Mouse (Mus musculus): ENCODE results near the gene Ptgfrn. TPM values are rescaled to one million over a fixed set of nuclear protein-coding genes. Genes with fewer than 3 reads are reported as not detected.

Ptgfrn gene
- total and polyA plus RNA-seq, 3 experiments: 18.5 to 25.1 (median 19.4) TPM

- H3K27me3 ChIP-seq (ENCODE audit: control insufficient read depth, insufficient read depth, low read length): no peaks in the 10 kb centered on the region
- WGBS: 83% methylated on average over 9 of the region's 9 CpGs
- intact Hi-C loops (cut with DNase I): loop anchor here (5.0 kb wide), 1 partner anchor 112 kb away; no protein-coding TSS in a partner anchor
Observed at GRCm38 (mm10) chr3:101049997-101050396, 60.1 kb downstream of the Ptgfrn start.

GRCm38 (mm10) chr3:101048781-101049180 is 61.3 kb downstream of the Ptgfrn start:
- WGBS: 83% methylated on average over 2 of the region's 2 CpGs
- no peak overlapping the region for H3K4me3 ChIP-seq
- TF ChIP-seq POLR2A (IDR thresholded peaks at IDR 0.05; ENCODE audit: insufficient read depth, low read depth, low read length) (no peak), CTCF (IDR thresholded peaks at IDR 0.05) (no peak), EP300 (IDR thresholded peaks at IDR 0.05; ENCODE audit: insufficient read depth, low read depth, low read length) (no peak)
- H3K4me1 ChIP-seq (ENCODE audit: control insufficient read depth, insufficient read depth, low read length): peaks cover 10% of the 10 kb centered on the region
- no peaks in the 10 kb centered on the region for H3K79me2 ChIP-seq (replicated peaks; ENCODE audit: control insufficient read depth, insufficient read depth, low read length)
- no peaks in the 10 kb centered on the region for H3K27me3 ChIP-seq (ENCODE audit: control insufficient read depth, insufficient read depth, low read length)
- H3K9ac ChIP-seq (ENCODE audit: low read depth, low read length): no peak overlapping the region
- H3K27ac ChIP-seq: no peak overlapping the region
- no peak for DNase-seq
- no peaks in the 10 kb centered on the region for H3K36me3 ChIP-seq (ENCODE audit: control insufficient read depth, insufficient read depth, low read length)
- intact Hi-C loops (cut with DNase I): loop anchor here (5.0 kb wide), 1 partner anchor 114 kb away; no protein-coding TSS in a partner anchor

More at GRCm38 (mm10) chr3:101049997-101050396, 60.1 kb downstream of the Ptgfrn start:
- H3K36me3 ChIP-seq (ENCODE audit: control insufficient read depth, insufficient read depth, low read length): no peaks in the 10 kb centered on the region
- H3K79me2 ChIP-seq (replicated peaks; ENCODE audit: control insufficient read depth, insufficient read depth, low read length): no peaks in the 10 kb centered on the region
- H3K9ac ChIP-seq (ENCODE audit: low read depth, low read length): no peak overlapping the region
- no peak for DNase-seq
- TF ChIP-seq EP300 (IDR thresholded peaks at IDR 0.05; ENCODE audit: insufficient read depth, low read depth, low read length) (no peak), CTCF (IDR thresholded peaks at IDR 0.05) (no peak), POLR2A (IDR thresholded peaks at IDR 0.05; ENCODE audit: insufficient read depth, low read depth, low read length) (no peak)
- no peak overlapping the region for H3K4me3 ChIP-seq
- H3K4me1 ChIP-seq (ENCODE audit: control insufficient read depth, insufficient read depth, low read length): peaks cover 10% of the 10 kb centered on the region
- no peak overlapping the region for H3K27ac ChIP-seq

- intact Hi-C loops (cut with DNase I): loop anchor here (5.0 kb wide), 1 partner anchor 115 kb away; no protein-coding TSS in a partner anchor
- H3K4me3 ChIP-seq: no peak overlapping the region
- no peaks in the 10 kb centered on the region for H3K27me3 ChIP-seq (ENCODE audit: control insufficient read depth, insufficient read depth, low read length)
- 71% methylated on average over 15 of the region's 15 CpGs for WGBS
- no peak for TF ChIP-seq EP300 (IDR thresholded peaks at IDR 0.05; ENCODE audit: insufficient read depth, low read depth, low read length)
- no peak for TF ChIP-seq CTCF (IDR thresholded peaks at IDR 0.05)
- TF ChIP-seq POLR2A (IDR thresholded peaks at IDR 0.05; ENCODE audit: insufficient read depth, low read depth, low read length): no peak
- peaks cover 10% of the 10 kb centered on the region for H3K4me1 ChIP-seq (ENCODE audit: control insufficient read depth, insufficient read depth, low read length)
- no peak overlapping the region for H3K9ac ChIP-seq (ENCODE audit: low read depth, low read length)
- H3K27ac ChIP-seq: no peak overlapping the region
- peak; percentile 75 to 79 for DNase-seq
- no peaks in the 10 kb centered on the region for H3K79me2 ChIP-seq (replicated peaks; ENCODE audit: control insufficient read depth, insufficient read depth, low read length)
- H3K36me3 ChIP-seq (ENCODE audit: control insufficient read depth, insufficient read depth, low read length): no peaks in the 10 kb centered on the region
Observed at GRCm38 (mm10) chr3:101047586-101048275, 62.3 kb downstream of the Ptgfrn start.

- Histone ChIP-seq H3K4me3 (no peak overlapping the region), H3K4me1 (ENCODE audit: control insufficient read depth, insufficient read depth, low read length) (peaks cover 9% of the 10 kb centered on the region), H3K36me3 (ENCODE audit: control insufficient read depth, insufficient read depth, low read length) (no peaks in the 10 kb centered on the region), H3K27me3 (ENCODE audit: control insufficient read depth, insufficient read depth, low read length) (no peaks in the 10 kb centered on the region), H3K9ac (ENCODE audit: low read depth, low read length) (no peak overlapping the region), H3K27ac (peak overlapping the region; percentile 41; the same call in 1 of the 2 replicates), H3K79me2 (replicated peaks; ENCODE audit: control insufficient read depth, insufficient read depth, low read length) (no peaks in the 10 kb centered on the region)
- WGBS: 54% methylated on average over 15 of the region's 15 CpGs
- intact Hi-C loops (cut with DNase I): loop anchor here (5.0 kb wide), 1 partner anchor 117 kb away; no protein-coding TSS in a partner anchor
- TF ChIP-seq EP300 (IDR thresholded peaks at IDR 0.05; ENCODE audit: insufficient read depth, low read depth, low read length) (0 out of 2 replicates have a peak, but pooled peaks have one; percentile 26), CTCF (IDR thresholded peaks at IDR 0.05) (no peak)
- DNase-seq: peak; percentile 75 to 85
Observed at GRCm38 (mm10) chr3:101045431-101045830, 64.6 kb downstream of the Ptgfrn start.

GRCm38 (mm10) chr3:101044686-101045085 is 65.4 kb downstream of the Ptgfrn start:
- H3K4me3 ChIP-seq: no peak overlapping the region
- H3K9ac ChIP-seq (ENCODE audit: low read depth, low read length): no peak overlapping the region
- WGBS: 92% methylated on average over 6 of the region's 6 CpGs
- H3K27ac ChIP-seq: no peak overlapping the region
- H3K4me1 ChIP-seq (ENCODE audit: control insufficient read depth, insufficient read depth, low read length): peaks cover 9% of the 10 kb centered on the region
- no peaks in the 10 kb centered on the region for H3K27me3 ChIP-seq (ENCODE audit: control insufficient read depth, insufficient read depth, low read length)
- intact Hi-C loops (cut with DNase I): loop anchor here (5.0 kb wide), 1 partner anchor 118 kb away; no protein-coding TSS in a partner anchor
- TF ChIP-seq EP300 (IDR thresholded peaks at IDR 0.05; ENCODE audit: insufficient read depth, low read depth, low read length) (no peak), CTCF (IDR thresholded peaks at IDR 0.05) (no peak), POLR2A (IDR thresholded peaks at IDR 0.05; ENCODE audit: insufficient read depth, low read depth, low read length) (no peak)
- DNase-seq: no peak
- no peaks in the 10 kb centered on the region for H3K79me2 ChIP-seq (replicated peaks; ENCODE audit: control insufficient read depth, insufficient read depth, low read length)
- H3K36me3 ChIP-seq (ENCODE audit: control insufficient read depth, insufficient read depth, low read length): no peaks in the 10 kb centered on the region

GRCm38 (mm10) chr3:101041997-101042396 is 68.1 kb downstream of the Ptgfrn start:
- WGBS: 93% methylated on average over 7 of the region's 7 CpGs
- Histone ChIP-seq H3K36me3 (ENCODE audit: control insufficient read depth, insufficient read depth, low read length) (no peaks in the 10 kb centered on the region), H3K27me3 (ENCODE audit: control insufficient read depth, insufficient read depth, low read length) (no peaks in the 10 kb centered on the region), H3K4me1 (ENCODE audit: control insufficient read depth, insufficient read depth, low read length) (peaks cover 4% of the 10 kb centered on the region), H3K79me2 (replicated peaks; ENCODE audit: control insufficient read depth, insufficient read depth, low read length) (no peaks in the 10 kb centered on the region), H3K27ac (no peak overlapping the region), H3K4me3 (no peak overlapping the region), H3K9ac (ENCODE audit: low read depth, low read length) (no peak overlapping the region)
- no peak for TF ChIP-seq CTCF (IDR thresholded peaks at IDR 0.05)
- TF ChIP-seq EP300 (IDR thresholded peaks at IDR 0.05; ENCODE audit: insufficient read depth, low read depth, low read length): no peak
- TF ChIP-seq POLR2A (IDR thresholded peaks at IDR 0.05; ENCODE audit: insufficient read depth, low read depth, low read length): no peak
- DNase-seq: no peak
- intact Hi-C loops (cut with DNase I): no loop called here
